Mouse (Mus musculus) adrenal gland, adult (tissue): ENCODE measurements around the gene Tprg.

ENCODE experiments used
- DNase-seq, 2 experiments: peaks; one replicate each; pipeline ENCODE4 v3.0.0; 2022 to 2023; ENCODE audit warnings: low spot score in 1 of 2; ENCODE audit not compliant: inconsistent age in 2 of 2

Gene Tprg

GRCm38 (mm10) chr16:25325631-25326238 is 39.1 kb downstream of the Tprg start:
- DNase-seq: peak in 1 of 2 experiments; percentile 75

- no peak for DNase-seq
Observed at GRCm38 (mm10) chr16:25333279-25334219, 46.9 kb downstream of the Tprg start.

GRCm38 (mm10) chr16:25335058-25335703 is 48.6 kb downstream of the Tprg start:
- no peak for DNase-seq

DNA sequence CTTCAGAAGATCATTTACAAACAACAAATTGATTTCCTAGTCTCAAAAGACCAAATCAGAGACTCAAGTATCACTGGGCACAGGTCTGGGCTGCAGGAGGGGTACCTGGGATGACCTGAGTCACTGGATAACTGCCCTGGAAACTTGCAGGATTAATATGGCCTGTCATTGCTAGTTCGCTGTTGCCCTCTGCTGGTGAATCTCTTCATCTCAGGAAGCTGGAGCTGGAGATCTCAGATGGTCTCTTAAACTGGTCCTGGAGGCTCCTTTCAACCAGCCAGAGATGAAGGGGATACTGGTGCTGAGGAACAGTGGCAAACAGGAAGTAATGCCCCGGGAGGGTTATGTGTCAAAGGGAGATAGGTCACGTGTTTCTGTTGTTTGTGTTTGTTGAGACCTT is 63.0 kb downstream of the Tprg start:
- peak; percentile 45 to 92 for DNase-seq

DNA sequence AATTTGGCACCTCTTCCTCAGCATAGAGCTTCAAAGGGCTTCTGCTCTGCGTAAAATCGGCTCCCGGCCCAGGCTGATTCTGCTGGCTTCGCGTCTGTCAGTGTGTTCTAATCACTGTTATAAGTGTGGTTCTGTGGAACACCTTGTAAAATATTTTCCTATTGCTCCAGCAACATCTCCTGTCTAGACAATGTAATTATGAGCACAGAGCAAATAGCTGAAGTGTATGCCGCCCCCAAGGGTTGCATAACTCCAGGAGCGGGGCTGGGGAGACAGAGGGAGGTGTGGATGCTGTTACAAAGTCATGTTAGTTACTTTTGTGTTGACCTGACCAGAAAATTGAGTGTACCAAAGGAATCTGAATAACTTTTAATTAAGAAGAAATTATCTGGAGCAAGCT is 81.2 kb downstream of the Tprg start:
- no peak for DNase-seq

GRCm38 (mm10) chr16:25369984-25370412 is 83.4 kb downstream of the Tprg start:
- no peak for DNase-seq

DNA sequence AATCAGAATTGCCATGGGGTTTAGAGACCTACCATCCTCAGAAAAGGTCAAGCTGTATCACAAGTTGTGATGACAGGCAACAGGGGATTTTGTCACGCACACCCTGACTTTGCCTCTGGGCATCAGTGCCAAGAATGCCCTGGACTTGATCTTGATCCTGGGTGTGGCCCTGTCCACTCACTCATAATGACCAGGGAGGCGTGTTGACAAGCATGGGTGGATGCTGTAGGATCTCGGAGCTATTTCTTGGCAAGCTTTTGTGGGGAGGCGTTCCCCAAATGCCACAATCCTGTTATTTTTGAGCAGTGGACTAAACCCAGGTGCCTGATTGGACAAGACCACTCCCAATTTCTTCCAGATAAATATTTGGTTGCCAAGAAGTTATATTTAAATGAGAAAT is 87.5 kb downstream of the Tprg start:
- DNase-seq: no peak

GRCm38 (mm10) chr16:25374775-25375174 is 88.2 kb downstream of the Tprg start:
- DNase-seq: no peak

DNA sequence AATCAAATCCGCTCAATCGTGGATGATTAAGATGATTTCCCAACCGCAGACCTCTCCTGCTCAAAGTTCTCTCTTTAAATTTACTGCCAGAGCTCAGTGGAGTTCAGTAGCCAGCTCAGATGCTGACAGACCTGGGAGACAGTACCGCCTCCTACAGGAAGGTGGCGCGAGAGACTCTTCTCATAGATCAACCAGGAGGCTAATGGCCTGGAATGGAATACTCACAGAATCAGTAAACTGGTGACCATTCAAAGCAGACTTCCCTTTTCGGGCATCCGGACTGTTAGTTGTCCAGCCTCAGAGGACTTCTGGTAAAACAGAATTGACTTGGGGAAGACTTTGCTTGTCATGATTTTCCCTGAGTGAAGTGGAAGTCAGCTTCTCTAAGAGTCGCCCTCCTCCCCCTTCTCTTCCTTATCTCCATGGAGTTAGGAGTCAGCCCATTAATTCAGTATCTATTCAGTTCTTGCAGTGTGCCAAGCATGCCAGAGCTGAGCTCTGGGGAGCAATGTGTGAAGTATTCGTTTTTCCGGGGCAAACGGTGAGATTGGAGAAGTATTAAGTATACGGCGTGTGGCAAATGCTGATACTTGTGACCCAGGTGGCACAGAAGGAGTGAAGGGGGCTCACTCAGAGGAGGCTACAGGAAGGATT is 90.2 kb downstream of the Tprg start:
- DNase-seq: peak; percentile 43 to 88

GRCm38 (mm10) chr16:25377695-25378094 is 91.1 kb downstream of the Tprg start:
- no peak for DNase-seq

DNA sequence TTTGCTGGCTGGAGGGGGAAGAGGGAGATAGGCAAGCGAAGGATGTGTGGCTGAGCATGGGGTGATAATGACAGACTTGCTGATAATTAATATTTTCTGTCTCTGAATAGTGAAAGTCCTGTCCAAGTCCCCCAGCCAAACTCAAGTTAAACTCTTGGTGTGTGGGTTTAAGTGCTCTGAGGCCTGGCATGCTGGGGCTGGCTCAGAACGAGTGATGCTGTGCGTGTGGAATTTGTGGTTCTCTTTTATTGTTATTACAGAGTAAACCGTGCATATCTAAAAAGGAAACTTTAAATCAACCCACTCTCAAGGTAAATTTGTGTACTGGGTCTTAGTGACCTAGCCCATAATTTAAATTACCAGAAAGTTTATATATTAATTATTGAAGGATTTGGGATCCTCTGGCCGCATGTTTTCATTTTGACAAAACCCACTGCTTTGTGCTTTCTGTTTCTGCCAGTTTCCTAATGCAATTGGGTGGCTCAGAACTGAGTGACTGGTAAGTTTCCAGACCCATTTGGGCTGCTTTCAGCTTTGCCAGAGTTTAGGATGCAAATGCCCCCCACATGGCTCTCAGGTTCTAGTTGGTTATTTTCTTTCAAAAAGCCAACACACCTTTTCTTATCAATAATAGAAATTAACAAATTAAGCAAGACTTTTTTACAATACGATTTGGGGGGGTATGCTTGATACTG is 99.0 kb downstream of the Tprg start:
- DNase-seq: no peak

- no peak for DNase-seq
Observed at GRCm38 (mm10) chr16:25394676-25395075, 108.1 kb downstream of the Tprg start.

DNA sequence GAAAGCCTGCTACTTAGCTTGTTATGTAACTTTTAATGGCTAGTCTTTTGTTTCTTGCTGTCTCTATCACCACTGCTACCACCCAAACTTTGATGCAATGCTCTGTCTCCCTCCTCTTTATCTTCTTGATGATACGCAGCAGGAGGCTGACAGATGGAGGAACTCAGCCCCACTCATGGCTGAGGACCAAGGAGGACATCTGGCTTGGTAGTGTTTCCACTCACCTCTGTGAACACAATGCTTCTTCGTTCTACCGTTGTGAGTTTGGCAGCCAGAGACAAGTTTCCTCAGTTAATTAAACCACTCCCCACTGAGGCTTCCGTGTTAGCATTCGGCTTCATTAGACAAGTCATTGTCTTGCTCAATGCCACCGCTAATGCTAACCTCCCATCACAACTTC is 117.5 kb downstream of the Tprg start:
- DNase-seq: no peak

DNA sequence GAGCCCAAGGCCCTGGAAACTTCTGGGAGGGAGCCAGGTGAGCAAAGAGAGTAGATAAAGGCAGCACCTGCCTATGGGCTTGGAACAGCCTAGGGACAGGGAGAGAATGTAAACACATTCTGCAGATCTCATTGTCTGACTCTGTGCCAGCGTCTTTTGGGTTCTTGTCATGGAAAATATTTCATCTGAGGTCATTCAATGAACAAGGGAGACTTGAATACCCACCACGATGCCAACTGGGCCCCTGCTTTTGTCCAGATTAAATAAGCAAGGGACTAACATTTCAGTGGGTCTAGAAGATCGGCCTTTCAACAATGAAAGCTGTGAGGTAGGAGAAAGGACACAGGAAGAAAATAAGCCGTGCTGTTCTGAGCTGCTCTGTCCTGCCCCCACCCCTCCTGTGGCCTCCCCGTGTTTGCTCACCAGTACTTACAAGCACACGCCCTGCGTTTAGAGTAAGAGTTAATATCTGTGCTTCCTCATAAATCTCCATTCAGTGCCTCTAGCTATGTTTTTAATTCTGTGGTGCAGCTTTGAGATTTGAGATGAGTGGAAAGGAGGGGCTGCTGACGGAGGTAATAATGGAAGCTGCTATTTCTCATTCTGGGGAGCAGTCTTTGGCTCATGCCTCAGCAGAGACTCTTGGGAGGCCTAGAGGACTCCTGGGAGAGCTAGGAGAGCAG is 120.7 kb downstream of the Tprg start:
- peak in 1 of 2 experiments; percentile 25 for DNase-seq

- no peak for DNase-seq
Observed at GRCm38 (mm10) chr16:25408032-25408431, 121.4 kb downstream of the Tprg start.

DNA sequence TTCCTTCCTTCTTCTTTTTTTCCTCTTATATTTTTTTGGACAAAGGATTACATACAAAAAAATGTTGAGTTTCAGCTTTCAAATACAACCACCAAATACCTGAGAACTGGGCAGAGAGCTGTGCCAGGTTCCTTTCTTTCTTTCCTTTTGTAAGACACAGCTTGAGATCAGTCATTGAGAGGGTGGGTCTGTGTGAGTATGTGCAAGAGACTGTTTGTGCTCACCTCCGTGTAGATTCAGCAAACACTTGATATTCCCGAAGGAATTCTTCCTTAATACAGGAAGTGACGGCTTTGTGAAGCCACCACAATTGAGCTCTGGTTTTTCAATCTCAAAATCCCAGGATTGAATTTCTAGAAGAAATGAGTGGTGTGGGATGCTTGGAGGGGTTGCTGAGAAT is 124.7 kb downstream of the Tprg start:
- no peak for DNase-seq

GRCm38 (mm10) chr16:25413885-25414284 is 127.3 kb downstream of the Tprg start:
- no peak for DNase-seq

GRCm38 (mm10) chr16:25415186-25415585 is 128.6 kb downstream of the Tprg start:
- DNase-seq: no peak

- no peak for DNase-seq
Observed at GRCm38 (mm10) chr16:25417875-25418630, 131.4 kb downstream of the Tprg start.
